Mouse (Mus musculus): ENCODE measurements at regions not wholly inside any gene's neighbourhood (a gene's known extent, or its start where the extent isn't known, plus 50 kb on each side); places are given as distances from the start of the nearest gene placed in this dataset.
A peak's percentile ranks its signal among the peaks of the same experiment; 100 is the strongest.

GRCm38 (mm10) chr6:140187733-140188132 lies 146.5 kb upstream of the Plcz1 start:
- DNase-seq (ENCODE audit: extremely low spot score in 1 of 2, low spot score in 1 of 2), result no peak

GRCm38 (mm10) chr6:140187106-140187505 lies 145.8 kb upstream of the Plcz1 start:
- DNase-seq (ENCODE audit: extremely low spot score in 1 of 2, low spot score in 1 of 2), result no peak

- DNase-seq (ENCODE audit: extremely low spot score in 1 of 2, low spot score in 1 of 2), result no peak
Observed at GRCm38 (mm10) chr6:140179999-140180398, 138.7 kb upstream of the Plcz1 start.

GRCm38 (mm10) chr6:140178425-140179193 lies 137.4 kb upstream of the Plcz1 start:
- no peak for DNase-seq (ENCODE audit: extremely low spot score in 1 of 2, low spot score in 1 of 2)

- peak in 1 of 2 experiments; percentile 14 for DNase-seq (ENCODE audit: extremely low spot score in 1 of 2, low spot score in 1 of 2)
Observed at GRCm38 (mm10) chr6:140172716-140173115, 131.5 kb upstream of the Plcz1 start.

- no peak for DNase-seq (ENCODE audit: extremely low spot score in 1 of 2, low spot score in 1 of 2)
Observed at GRCm38 (mm10) chr6:140169836-140170235, 128.6 kb upstream of the Plcz1 start.

- no peak for DNase-seq (ENCODE audit: extremely low spot score in 1 of 2, low spot score in 1 of 2)
Observed at GRCm38 (mm10) chr6:140167182-140167581, 125.9 kb upstream of the Plcz1 start.

- no peak for DNase-seq (ENCODE audit: extremely low spot score in 1 of 2, low spot score in 1 of 2)
Observed at GRCm38 (mm10) chr6:140162729-140163128, 121.5 kb upstream of the Plcz1 start.

GRCm38 (mm10) chr6:140161482-140161881 lies 120.2 kb upstream of the Plcz1 start:
- DNase-seq (ENCODE audit: extremely low spot score in 1 of 2, low spot score in 1 of 2), result no peak

- DNase-seq (ENCODE audit: extremely low spot score in 1 of 2, low spot score in 1 of 2), result no peak
Observed at GRCm38 (mm10) chr6:140160946-140161345, 119.7 kb upstream of the Plcz1 start.

- DNase-seq (ENCODE audit: extremely low spot score in 1 of 2, low spot score in 1 of 2), result peak in 1 of 2 experiments; percentile 41
Observed at GRCm38 (mm10) chr6:140158986-140159385, 117.7 kb upstream of the Plcz1 start.

GRCm38 (mm10) chr6:140157375-140157774 lies 116.1 kb upstream of the Plcz1 start:
- DNase-seq (ENCODE audit: extremely low spot score in 1 of 2, low spot score in 1 of 2), result no peak

GRCm38 (mm10) chr6:140152418-140153176 lies 111.3 kb upstream of the Plcz1 start:
- peak; percentile 33 to 65 for DNase-seq (ENCODE audit: extremely low spot score in 1 of 2, low spot score in 1 of 2)

- no peak for DNase-seq (ENCODE audit: extremely low spot score in 1 of 2, low spot score in 1 of 2)
Observed at GRCm38 (mm10) chr6:140148628-140149245, 107.5 kb upstream of the Plcz1 start.

- no peak for DNase-seq (ENCODE audit: extremely low spot score in 1 of 2, low spot score in 1 of 2)
Observed at GRCm38 (mm10) chr6:140148138-140148537, 106.9 kb upstream of the Plcz1 start.

- no peak for DNase-seq (ENCODE audit: extremely low spot score in 1 of 2, low spot score in 1 of 2)
Observed at GRCm38 (mm10) chr6:140147711-140148110, 106.5 kb upstream of the Plcz1 start.

- DNase-seq (ENCODE audit: extremely low spot score in 1 of 2, low spot score in 1 of 2), result no peak
Observed at GRCm38 (mm10) chr6:140133734-140134133, 92.5 kb upstream of the Plcz1 start.

GRCm38 (mm10) chr6:140126645-140127044 lies 85.4 kb upstream of the Plcz1 start:
- DNase-seq (ENCODE audit: extremely low spot score in 1 of 2, low spot score in 1 of 2), result no peak

GRCm38 (mm10) chr6:140114024-140114423 lies 72.8 kb upstream of the Plcz1 start:
- peak in 1 of 2 experiments; percentile 10 for DNase-seq (ENCODE audit: extremely low spot score in 1 of 2, low spot score in 1 of 2)

- no peak for DNase-seq (ENCODE audit: extremely low spot score in 1 of 2, low spot score in 1 of 2)
Observed at GRCm38 (mm10) chr6:140112054-140112453, 70.8 kb upstream of the Plcz1 start.

GRCm38 (mm10) chr6:140108083-140108482 lies 66.8 kb upstream of the Plcz1 start:
- no peak for DNase-seq (ENCODE audit: extremely low spot score in 1 of 2, low spot score in 1 of 2)

Data from frontal cortex, adult 2 months (tissue).